Mouse (Mus musculus): ENCODE results near the gene Mcm3ap.

DNA sequence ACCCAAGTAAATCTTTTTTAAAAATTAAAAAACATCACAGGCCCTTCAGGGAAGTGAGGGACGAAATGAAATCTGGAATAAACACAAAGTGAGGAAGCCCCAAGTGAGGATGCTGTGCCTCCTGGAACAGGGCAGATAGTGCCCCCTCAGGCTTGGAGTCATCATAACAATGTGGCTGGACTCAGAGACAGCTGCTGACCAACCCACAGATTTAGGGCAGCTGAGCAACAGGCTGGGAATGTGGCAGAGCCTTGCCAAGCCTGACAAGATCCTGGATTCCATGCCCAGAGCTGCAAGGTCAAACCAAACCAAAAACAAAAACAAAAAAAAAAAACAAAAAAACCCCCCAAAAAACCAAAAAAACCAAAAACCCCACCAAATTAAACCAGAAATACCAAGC lies 7.5 kb upstream of the Mcm3ap start:
- TF ChIP-seq GATA1 (IDR thresholded peaks at IDR 0.05; ENCODE audit: borderline replicate concordance, low read length) (no peak), FLI1 (IDR thresholded peaks at IDR 0.05; ENCODE audit: low read length) (no peak)

All from megakaryocyte, embryonic 14.5 days (primary cell).